Mouse (Mus musculus): ENCODE data around the gene Ssr1. TPM values are rescaled to one million over a fixed set of nuclear protein-coding genes. Genes with fewer than 3 reads are reported as not detected.

Ssr1 gene
- total RNA-seq (2023) = 10 to 100 TPM; 85.0 to 87.5 TPM

DNA sequence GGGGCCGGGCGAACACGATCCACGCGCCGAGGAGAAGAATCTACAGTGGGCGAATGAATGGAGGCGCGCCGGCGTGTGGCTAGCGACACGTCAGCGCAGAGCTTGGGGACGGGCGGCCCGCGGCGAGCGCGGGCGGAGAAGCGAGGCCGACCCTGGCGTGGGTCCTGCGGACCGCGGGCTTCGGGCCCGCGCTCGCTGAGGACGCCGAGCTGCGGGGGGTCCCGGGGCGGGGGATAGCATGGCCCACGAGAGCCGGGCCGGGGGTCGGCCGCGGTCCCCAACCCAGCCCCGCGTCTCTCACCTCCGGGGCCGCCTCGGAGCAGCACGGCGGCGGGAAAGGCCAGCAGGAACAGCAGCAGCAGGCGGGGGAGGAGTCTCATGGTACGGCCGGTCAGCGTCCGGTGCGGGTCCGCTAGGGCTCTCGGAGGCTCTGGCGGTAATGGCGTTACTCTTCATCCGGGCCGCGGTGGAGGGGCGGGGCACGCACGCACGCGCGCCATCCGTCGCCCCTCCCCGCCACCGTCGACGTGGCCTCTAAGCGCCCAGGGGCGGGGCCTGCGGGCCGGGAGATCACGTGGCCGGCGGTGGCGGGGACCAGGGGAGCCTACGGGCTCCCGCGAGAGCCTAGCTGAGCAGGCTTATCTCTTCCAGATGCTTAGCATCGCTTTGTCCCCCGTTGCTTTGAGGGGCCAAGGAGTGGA lies at the start of gene Ssr1:
Ssr1 (minus strand) TSS at position 514 of the 701 bp plus-strand sequence.

DNA sequence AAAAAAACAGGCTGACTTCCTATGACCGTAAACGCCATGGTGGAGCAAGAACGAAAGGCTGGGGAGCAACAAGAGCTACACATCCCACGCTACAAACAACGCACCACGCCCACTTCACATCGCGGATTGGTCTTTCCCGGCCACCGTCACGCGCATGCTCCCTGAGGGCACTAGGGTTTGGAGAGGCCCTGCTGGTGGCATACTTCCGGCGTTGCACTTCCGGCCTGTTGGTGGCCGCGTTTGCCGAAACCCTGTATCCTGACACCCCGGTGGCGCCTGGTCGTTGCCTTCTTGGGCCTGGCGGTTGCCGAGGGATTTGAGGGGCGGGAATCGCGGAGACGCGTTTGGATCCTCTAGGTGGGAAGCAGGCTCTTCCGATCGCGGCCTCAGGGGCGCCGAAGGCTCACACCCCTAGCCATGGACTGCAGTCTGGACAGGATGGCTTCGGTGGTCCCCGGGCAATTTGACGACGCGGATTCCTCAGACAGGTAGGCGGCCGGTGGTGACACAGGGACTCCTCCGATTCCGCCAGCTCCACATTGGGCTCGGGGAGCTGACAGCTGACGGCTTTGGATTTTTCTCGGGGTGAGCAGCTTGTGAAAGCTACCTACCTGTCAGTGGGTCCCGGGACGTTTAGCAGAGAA lies 43.1 kb upstream of the Ssr1 start, which contains the start of gene Cage1:
Cage1 (minus strand) TSS at position 26 of the 644 bp plus-strand sequence.

DNA sequence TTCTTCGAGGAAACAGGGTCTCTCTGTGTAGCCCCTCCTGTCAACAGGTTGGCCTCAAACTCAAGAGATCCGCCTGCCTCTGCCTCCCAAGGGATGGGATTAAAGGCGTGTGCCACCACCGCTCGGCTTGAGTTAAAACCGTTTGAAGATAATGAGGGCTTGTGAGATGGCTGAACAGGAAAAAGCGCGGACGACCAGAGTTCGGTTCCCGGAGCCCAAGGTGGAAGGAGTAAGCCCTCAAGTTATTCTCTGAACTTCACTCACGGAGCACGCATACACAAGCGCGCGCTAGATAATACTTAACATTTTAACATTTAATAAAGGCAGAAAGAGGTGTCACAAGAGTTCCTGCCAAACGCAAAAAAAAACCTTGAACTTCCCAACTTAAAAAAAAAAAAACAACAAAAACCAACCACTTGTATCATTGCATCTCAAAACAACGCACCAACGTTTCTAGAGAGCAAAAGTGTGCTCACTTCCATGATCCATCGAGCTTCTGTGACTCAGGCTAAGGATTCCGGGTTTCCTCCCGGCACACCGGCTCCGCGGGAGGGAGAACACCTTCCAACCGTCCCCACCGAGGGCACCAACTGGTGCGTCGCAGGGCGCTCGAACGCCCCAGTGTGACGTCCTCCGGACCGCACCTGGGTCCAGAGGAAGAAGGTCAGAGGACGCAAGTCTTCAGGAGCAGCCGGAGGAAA lies 42.5 kb upstream of the Ssr1 start, which contains the start of gene Riok1:
Riok1 (plus strand) TSS at position 653 of the 701 bp plus-strand sequence.

Other genes with a start within 250 kb of the Ssr1 start
- 10 to 100 TPM; 59.0 to 69.1 TPM for gene Rreb1, start 215.8 kb downstream of the Ssr1 start, total RNA-seq (2023)
- 10 to 100 TPM; 51.1 to 58.4 TPM for gene Riok1, start 42.8 kb upstream of the Ssr1 start, total RNA-seq (2023)
- 1 to 10 TPM; 3.4 to 3.9 TPM for gene Cage1, start 42.9 kb upstream of the Ssr1 start, total RNA-seq (2023)
- gene Dsp, start 157.1 kb upstream of the Ssr1 start, total RNA-seq (2023) = under 1 TPM; 0.51 to 0.96 TPM
- gene Snrnp48, start 210.7 kb upstream of the Ssr1 start, total RNA-seq (2023) = 10 to 100 TPM; 13.0 to 15.4 TPM